Mouse (Mus musculus) monocyte, adult 5-6 weeks (primary cell): ENCODE results near the gene Nup210. TPM values are rescaled to one million over a fixed set of nuclear protein-coding genes. Genes with fewer than 3 reads are reported as not detected.
A peak's percentile ranks its signal among the peaks of the same experiment; 100 is the strongest.

Experiments
- ATAC-seq: fragments of 153-309, 156-312 bp; replicated peaks from 2 replicates; pipeline ENCODE4 v1.8.0; 2017; ENCODE audit warnings: mild to moderate bottlenecking; ENCODE audit not compliant: low TSS enrichment, insufficient number of reproducible peaks, severe bottlenecking, poor library complexity, low FRiP score
- total RNA-seq: library from RNA; stranded (forward); fragments of 200-1000, 200-491, 200-594 nt; gene quantifications from 3 replicates; pipeline ENCODE4 v1.2.3, GENCODE M21; 2017

The Nup210 gene
- total RNA-seq, 1 experiment from 2014 or later, result 77.9 TPM

DNA sequence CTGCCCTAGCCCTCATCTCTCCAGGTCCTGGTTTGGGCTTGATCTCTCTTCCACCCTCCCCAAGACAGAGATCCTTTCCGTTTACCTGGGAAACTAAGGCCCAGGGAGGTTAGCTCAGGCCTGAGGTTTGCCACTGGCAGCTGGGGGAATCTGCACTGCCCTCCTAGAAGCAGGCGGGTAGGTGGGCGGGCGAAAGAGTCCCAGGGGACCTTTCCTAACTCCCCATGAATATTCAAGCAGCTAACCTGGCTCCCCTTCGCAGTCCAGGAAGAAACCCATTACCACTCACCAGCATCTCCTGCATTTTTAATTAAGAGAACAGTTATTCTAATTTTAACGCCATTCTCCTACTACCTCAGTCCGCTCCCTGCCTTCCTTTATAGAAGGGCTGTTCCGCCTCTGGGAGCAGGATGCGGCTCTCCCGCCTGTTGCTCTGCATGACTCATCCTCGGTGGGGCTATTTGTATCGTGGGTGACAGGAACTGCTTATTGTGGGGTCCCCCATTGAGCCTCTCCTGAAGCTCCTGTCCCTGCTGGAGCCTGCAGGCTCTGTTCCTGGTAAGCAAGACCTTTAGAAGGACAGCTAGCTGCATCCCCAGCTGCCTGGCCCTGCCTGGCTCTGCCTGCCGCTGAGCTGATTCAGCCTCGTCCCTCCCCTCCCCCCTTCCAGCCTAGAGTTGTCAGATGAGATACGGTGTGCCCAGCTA lies 115.7 kb downstream of the Nup210 start:
- no peak for ATAC-seq

DNA sequence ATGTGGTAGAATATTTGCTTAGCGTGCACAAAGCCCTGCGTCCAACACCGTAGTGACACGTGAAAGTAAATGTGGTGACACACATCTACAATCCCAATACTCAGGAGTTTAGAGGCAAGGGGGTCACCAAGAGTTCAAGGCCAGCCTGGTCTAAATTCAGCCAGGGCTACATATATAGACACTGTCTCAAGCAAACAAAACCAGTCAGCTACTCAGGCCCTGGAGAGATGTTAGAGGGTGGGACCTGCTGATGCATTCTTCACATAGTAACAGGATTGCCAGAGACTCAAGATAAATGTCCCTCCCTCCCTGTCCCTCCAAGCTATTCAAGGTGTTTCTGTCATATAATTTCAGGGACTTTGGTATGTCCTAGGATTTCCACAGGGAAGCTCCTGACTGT lies 117.5 kb downstream of the Nup210 start:
- ATAC-seq, result no peak

DNA sequence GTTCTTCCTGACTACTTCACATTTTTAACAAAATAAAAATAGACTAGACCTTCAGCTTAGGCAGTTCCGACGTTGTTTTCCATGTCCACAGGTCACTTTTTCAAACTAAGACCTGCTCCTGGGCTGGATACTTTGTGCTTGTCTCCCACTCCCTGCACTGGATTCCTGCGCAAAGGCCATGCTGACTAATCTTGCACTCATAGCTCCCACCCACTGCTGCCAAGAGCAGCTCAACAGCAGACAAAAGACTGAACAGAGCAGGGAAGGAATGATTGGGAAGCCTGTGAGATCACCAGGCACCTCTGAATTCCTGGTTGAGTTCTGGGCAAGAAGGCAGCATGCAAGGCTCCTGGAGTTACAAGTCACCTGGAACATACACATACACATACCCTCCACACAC lies 119.6 kb downstream of the Nup210 start:
- no peak for ATAC-seq

DNA sequence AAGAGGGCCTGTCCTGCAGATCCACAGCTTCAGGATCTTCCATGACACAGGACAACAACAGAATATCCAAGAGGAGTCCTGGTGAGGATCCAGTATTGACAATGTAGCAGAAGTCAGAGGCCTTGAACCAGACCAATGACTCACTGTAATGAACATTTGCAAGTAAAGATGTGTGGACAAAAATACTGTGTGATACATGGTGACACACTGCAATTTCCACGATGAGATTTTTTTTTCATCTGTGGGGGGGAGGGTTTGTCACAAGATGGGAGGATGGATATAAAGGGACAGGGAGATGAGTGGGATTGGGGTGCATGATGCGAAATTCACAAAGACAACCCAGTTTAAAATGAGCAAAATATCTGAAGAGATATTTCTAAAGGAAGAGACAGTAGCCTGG lies 120.4 kb downstream of the Nup210 start:
- ATAC-seq, result no peak

DNA sequence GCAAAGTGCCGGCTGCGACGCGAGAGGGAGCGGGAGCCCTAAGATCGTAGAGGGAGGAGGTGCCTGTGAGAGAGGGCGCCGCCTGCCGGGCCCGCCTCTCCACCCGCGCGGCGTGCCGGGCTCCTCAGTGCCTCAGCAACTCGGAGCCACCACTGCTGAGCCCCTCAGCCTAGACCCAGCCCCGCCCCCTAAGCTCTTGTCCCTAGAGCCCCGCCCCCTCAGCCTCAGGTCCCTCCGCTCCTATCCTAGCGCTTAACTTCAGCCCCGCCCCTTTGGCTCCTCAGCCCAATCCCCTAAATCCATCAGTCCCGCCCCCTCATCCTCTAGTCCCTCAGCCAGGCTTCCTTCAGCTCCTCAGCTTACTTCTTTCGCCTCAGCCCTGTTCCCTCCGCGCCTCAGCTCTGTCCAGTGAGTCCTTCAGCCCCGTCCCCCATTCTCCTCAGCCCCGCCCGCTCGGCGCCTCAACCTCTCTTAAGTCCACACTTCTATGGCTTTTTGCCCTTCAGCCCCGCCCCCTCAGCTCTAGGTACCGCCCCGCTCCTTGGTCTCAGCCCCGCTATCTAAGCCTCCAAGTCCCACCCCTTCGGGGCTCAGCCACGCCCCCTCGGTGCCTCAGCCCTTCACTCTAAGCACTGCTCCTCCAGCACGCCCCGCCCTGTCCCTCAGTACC lies 127.8 kb downstream of the Nup210 start, which contains the start of gene Iqsec1:
Iqsec1 (minus strand) TSS at position 38 of the 670 bp plus-strand sequence.
- ATAC-seq, result peak; percentile 54

DNA sequence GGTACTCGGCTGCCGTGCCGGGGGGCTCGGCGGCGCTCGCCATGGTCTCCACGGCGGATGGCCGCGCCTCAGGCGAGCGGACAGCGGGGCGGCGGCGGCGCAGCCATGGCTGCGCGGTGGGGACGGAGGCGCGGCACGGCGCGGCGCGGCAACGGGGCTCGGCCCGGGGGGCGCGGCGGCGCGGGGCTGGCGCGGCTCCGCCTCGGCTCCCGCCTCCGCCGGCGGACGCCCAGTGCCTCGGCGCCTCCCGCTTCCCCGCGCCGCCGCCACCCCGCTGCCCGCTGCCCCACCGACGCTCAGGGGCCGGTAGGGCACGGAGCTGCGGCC lies 128.4 kb downstream of the Nup210 start:
- no peak for ATAC-seq

DNA sequence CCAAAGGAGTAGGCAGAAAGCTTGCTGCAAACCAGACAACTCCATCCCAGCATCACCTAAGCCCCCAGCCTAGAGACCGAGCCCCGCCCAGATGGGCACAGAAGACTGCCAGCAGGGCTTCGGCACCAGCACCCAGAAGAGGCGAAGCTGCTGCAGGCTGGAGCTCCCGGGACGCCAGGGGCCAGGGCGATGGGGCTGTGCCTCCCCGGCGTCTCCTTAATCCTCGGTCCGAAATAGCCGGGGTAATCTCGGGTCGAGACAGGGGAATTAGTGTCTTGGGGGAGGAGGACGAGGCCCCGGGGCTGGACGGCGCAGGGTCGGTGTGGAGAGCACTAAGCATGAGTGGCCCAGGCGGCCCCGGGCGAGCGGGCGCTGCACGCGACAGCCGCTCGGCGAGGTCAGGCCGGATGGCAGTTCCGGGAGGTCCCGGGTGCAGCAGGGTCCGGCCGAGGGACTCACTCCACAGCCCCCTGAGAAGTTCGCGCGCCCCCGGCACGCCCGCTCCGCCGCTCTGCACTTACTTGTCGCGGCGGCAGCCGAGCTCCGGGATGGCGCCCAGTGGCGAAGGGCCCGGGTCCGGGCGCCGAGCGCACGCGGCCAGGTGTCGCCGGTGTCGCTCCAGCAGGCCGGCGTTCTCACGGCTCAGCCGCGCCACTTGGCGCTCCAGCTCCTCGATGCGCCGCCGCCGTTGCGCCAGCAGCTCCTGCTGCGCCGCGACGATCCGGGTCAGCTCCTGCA lies 128.9 kb downstream of the Nup210 start:
- no peak for ATAC-seq

DNA sequence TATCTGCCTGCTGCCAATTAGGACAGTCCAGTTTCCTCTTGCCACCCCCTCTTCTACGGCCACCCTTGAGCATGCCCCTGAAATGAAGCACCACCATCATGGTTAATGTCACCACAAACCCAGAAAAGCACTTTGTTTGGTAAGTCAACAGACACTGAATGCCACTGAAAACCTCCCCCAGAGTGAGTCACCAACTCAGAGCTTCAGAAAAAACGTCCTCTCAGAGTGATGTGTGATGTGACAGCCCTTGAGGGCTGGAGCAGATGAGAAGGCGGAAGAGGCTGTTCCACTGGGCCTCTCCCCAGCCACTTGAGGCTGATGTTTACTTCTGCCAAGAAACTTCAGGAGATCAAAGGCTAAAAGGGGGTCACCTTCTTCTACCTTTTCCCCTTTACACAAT lies 132.5 kb downstream of the Nup210 start:
- no peak for ATAC-seq

DNA sequence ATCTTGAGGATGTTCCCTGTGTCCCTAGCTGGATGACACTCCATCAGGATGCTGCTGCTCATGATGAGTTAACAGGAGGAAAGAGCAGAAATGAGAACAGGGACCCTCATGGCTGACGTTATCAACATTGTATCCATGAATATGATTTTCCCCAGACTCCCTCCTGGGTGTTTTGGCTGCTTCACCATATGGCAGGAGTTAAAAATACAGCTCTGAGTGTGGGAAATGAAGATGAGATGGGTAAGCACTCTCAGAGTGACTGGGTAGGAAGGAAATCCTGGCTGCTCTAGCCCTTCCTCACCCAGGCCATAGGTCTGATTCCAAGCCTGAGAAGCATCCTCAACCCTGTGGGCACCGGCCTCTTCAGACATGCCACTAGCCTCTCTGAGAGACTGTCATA lies 142.3 kb downstream of the Nup210 start:
- no peak for ATAC-seq

DNA sequence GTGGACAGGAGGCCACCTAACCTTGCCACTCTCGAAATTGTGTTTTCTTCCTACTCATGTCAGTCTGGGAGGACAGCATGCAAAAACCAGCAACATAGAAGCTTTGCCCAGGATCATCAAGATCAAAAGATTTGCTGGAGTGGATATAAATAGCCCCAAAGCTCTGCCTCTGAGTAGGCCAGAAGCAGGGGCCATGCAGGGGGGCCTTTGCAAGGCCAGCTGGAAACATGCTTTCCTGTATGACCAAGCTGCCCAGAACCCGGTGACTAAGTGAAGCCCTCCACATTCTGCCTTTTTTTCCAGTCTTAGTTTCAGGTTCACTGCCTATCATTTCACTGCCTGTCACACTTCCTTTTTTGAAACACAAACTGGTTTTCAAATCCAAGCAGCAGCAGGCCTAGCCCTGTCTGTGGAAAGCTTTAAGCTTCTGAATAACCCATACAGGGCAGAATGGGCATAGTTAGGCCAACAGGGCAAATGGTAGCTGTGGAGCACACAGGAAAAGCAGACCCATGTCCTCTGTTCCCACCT lies 147.2 kb downstream of the Nup210 start:
- no peak for ATAC-seq

Other genes with a start within 250 kb of the Nup210 start
- 16.6 to 50.9 TPM (median 25.0 TPM) in 3 replicates for gene Iqsec1, start 128.1 kb downstream of the Nup210 start, total RNA-seq
- 0.43 to 1.6 TPM (median 1.3 TPM) in 3 replicates for gene Hdac11, start 39.8 kb upstream of the Nup210 start, total RNA-seq
- not detected in 3 replicates for gene Fbln2, start 95.6 kb upstream of the Nup210 start, total RNA-seq